Mouse (Mus musculus) midbrain, embryonic 16.5 days (tissue): ENCODE measurements around the gene Nfkbiz. TPM values are rescaled to one million over a fixed set of nuclear protein-coding genes. Genes with fewer than 3 reads are reported as not detected.
A peak's percentile ranks its signal among the peaks of the same experiment; 100 is the strongest.

Experiments
- ATAC-seq: fragments of 200-750 bp; cut with Nextera tagmentation; 2 replicates; pipeline ENCODE4 v1.8.0; 2017; ENCODE audit warnings: moderate TSS enrichment
- H3K27ac ChIP-seq: fragments of 300-500 bp; sonication (generic); 2 replicates; pipeline ENCODE4 v1.5.1; 2014; ENCODE audit warnings: mild to moderate bottlenecking, low read length, mixed read lengths
- H3K27me3 ChIP-seq: fragments of 300-500 bp; sonication (generic); 2 replicates; pipeline ENCODE4 v1.6.1; 2014; ENCODE audit warnings: low read depth, low read length, mixed read lengths; ENCODE audit not compliant: control insufficient read depth, insufficient read depth
- H3K36me3 ChIP-seq: fragments of 300-500 bp; sonication (generic); 2 replicates; pipeline ENCODE4 v1.6.1; 2014; ENCODE audit warnings: mild to moderate bottlenecking, low read length, moderate library complexity, mixed read lengths; ENCODE audit not compliant: control insufficient read depth, insufficient read depth
- H3K4me1 ChIP-seq: fragments of 300-500 bp; sonication (generic); 2 replicates; pipeline ENCODE4 v1.6.1; 2014; ENCODE audit warnings: mild to moderate bottlenecking, low read length, mixed read lengths; ENCODE audit not compliant: control insufficient read depth, insufficient read depth
- H3K4me2 ChIP-seq: fragments of 300-500 bp; sonication (generic); 2 replicates; pipeline ENCODE4 v1.6.1; 2014; ENCODE audit warnings: mild to moderate bottlenecking, low read length, mixed read lengths
- H3K4me3 ChIP-seq: fragments of 300-500 bp; sonication (generic); 2 replicates; pipeline ENCODE4 v1.5.1; 2014; ENCODE audit warnings: low read depth, mild to moderate bottlenecking, low read length, moderate library complexity, mixed read lengths
- H3K9ac ChIP-seq: fragments of 300-500 bp; sonication (generic); 2 replicates; pipeline ENCODE4 v1.6.1; 2014; ENCODE audit warnings: low read depth, low read length, mixed read lengths
- H3K9me3 ChIP-seq: fragments of 300-500 bp; sonication (generic); replicated peaks from 2 replicates; pipeline ENCODE4 v1.6.1; 2014; ENCODE audit warnings: mild to moderate bottlenecking, low read length, mixed read lengths; ENCODE audit not compliant: control insufficient read depth, poor library complexity, severe bottlenecking
- WGBS: fragments of 180-500 bp; shearing (Covaris S2); extraction: QIAGEN DNeasy Blood & Tissue Kit; methylation state at CpG from one replicate; pipeline ENCODE4 v1.1.7; 2014; 5-methylcytosine and 5-hydroxymethylcytosine counted together
- polyA plus RNA-seq: library from polyadenylated mRNA; unstranded; fragments of >200 nt; fragmentation: Nextera tagmentation; extraction: Ambion mirVana; gene quantifications from 2 replicates; pipeline ENCODE4 v1.2.1, GENCODE M21; 2015

The Nfkbiz gene
- polyA plus RNA-seq, 1 experiment from 2014 or later: 1.3 TPM

DNA sequence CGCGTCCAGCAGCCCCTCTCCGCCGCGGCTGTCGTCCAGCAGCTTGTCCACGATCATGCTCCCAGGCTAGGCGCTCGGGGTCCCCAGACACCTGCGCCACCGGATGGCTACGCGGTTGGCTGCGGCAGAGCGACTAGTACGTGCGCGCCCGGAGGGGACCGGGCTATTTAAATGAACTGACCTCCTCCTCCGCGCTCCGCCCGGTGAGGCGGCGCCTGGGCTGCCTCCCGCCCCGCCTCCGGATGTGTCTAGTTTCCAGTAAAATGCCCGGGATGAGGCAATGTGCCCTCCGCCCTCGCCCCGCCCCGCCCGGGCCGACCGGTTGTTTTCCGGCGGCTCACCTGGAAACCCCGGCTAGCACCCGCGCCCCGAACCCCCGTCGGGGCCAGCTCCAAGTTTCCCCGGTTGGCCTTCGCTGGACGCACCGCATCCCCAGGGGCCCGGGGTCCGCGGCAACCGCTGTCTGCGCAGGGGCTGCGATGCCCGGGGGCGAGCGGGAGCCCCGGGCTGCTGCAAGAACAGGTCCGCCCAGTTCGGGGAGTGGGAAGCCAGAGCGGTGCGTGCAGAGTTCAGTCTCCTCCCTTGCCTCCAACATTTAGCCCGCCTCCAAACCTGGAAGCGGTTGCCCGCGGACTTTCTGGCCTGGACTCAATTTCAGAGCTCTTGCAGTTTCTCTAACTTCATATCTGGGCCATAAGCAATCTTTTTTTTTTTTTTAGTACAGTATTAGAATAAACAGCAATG is 16.5 kb downstream of the Nfkbiz start:
- H3K36me3 ChIP-seq: no peaks in the 10 kb centered on the region
- H3K27ac ChIP-seq: peak overlapping the region; percentile 13; the same call in 1 of the 2 replicates
- peak overlapping the region; percentile 74 for H3K4me3 ChIP-seq
- H3K9ac ChIP-seq: peak overlapping the region; percentile 61
- peaks cover 12% of the 10 kb centered on the region for H3K4me1 ChIP-seq
- H3K9me3 ChIP-seq: no peaks in the 10 kb centered on the region
- ATAC-seq: peak; percentile 96
- under 1% methylated on average over 57 of the region's 67 CpGs for WGBS
- H3K4me2 ChIP-seq: peak overlapping the region; percentile 73
- no peaks in the 10 kb centered on the region for H3K27me3 ChIP-seq

DNA sequence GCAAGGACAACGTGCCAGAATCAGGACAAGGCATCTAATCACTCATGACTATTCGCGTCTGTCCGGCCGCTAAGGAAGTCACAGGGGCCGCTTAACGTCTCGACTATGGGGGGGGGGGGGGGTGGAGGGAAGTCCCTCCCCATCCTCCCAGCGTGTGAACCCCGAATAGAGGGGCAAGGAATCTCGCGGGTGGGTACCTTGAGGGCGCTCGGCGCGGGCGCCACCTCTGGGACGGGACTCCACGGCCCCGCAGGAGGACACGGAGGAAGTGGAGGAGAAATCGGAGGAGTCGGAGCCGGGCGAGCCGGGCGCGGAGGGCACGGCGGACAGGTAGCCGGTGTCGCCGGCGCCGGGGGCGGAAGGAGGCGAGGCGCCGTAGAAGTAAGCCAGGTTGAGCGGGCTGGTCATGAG is 17.1 kb downstream of the Nfkbiz start:
- Histone ChIP-seq H3K4me2 (peak overlapping the region; percentile 73), H3K9me3 (no peaks in the 10 kb centered on the region), H3K9ac (peak overlapping the region; percentile 61), H3K4me3 (peak overlapping the region; percentile 74), H3K36me3 (no peaks in the 10 kb centered on the region), H3K4me1 (peaks cover 12% of the 10 kb centered on the region), H3K27ac (peak overlapping the region; percentile 13; the same call in 1 of the 2 replicates), H3K27me3 (no peaks in the 10 kb centered on the region)
- WGBS: under 1% methylated on average over 34 of the region's 40 CpGs
- ATAC-seq: peak; percentile 62

DNA sequence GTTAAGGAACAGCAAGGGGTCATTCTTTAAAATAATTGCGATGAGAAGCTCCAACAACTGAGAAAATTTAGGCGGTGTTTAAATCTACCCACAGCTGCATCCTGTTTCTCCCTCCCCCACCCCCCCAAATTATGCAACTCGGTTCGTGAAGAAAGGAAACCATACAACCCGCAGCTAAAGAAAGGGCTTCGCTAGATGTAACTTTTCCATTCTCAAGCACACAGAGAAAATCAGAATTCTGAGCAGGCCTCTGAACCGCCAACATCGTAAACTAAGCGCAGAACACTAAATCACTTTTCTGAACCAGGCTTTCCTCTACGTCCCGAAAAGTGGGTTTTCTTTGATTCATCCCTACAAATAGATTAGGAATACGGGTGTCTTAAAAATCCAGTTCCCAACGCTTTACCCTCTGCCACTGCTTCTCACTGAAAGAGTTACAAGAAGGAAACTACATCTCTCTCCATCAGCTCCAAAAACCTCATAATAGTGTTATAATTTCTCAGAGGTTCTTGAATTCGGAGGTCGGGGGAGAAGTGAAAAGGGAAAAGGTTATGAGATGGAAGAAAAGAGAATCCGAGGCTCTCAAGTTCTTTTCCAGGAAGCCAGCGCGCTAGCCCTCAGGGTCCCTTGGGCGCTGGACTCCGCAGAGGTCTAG is 17.7 kb downstream of the Nfkbiz start:
- Histone ChIP-seq H3K9ac (peak overlapping the region; percentile 61), H3K4me1 (peaks cover 12% of the 10 kb centered on the region), H3K27me3 (no peaks in the 10 kb centered on the region), H3K9me3 (no peaks in the 10 kb centered on the region), H3K36me3 (peaks cover 2% of the 10 kb centered on the region; the same call in 1 of the 2 replicates), H3K4me3 (peak overlapping the region; percentile 74), H3K4me2 (peak overlapping the region; percentile 73), H3K27ac (no peak overlapping the region)
- no peak for ATAC-seq
- WGBS: 14% methylated on average over 20 of the region's 20 CpGs

GRCm38 (mm10) chr16:55820161-55820915 is 18.4 kb downstream of the Nfkbiz start:
- Histone ChIP-seq H3K4me3 (peak overlapping the region; percentile 74), H3K27me3 (no peaks in the 10 kb centered on the region), H3K27ac (no peak overlapping the region), H3K36me3 (peaks cover 9% of the 10 kb centered on the region), H3K4me2 (peak overlapping the region; percentile 73), H3K9me3 (no peaks in the 10 kb centered on the region; the same call in 1 of the 2 replicates), H3K4me1 (peaks cover 12% of the 10 kb centered on the region), H3K9ac (no peak overlapping the region)
- 62% methylated on average over 13 of the region's 13 CpGs for WGBS
- no peak for ATAC-seq

- H3K4me2 ChIP-seq: peak overlapping the region; percentile 24; the same call in 1 of the 2 replicates
- no peak overlapping the region for H3K27ac ChIP-seq
- H3K4me3 ChIP-seq: no peak overlapping the region
- H3K9me3 ChIP-seq: no peaks in the 10 kb centered on the region; the same call in 1 of the 2 replicates
- no peaks in the 10 kb centered on the region for H3K27me3 ChIP-seq
- H3K4me1 ChIP-seq: peaks cover 12% of the 10 kb centered on the region
- H3K9ac ChIP-seq: no peak overlapping the region
- ATAC-seq: no peak
- WGBS: 65% methylated on average over 15 of the region's 15 CpGs
- H3K36me3 ChIP-seq: peaks cover 13% of the 10 kb centered on the region
These were observed 19.4 kb downstream of the Nfkbiz start for GRCm38 (mm10) chr16:55819186-55819861.

- Histone ChIP-seq H3K4me2 (no peak overlapping the region), H3K9ac (no peak overlapping the region), H3K27me3 (no peaks in the 10 kb centered on the region), H3K36me3 (peaks cover 16% of the 10 kb centered on the region), H3K4me1 (peaks cover 12% of the 10 kb centered on the region), H3K27ac (no peak overlapping the region), H3K9me3 (no peaks in the 10 kb centered on the region; the same call in 1 of the 2 replicates), H3K4me3 (no peak overlapping the region)
- WGBS: 94% methylated on average over 28 of the region's 28 CpGs
- ATAC-seq: no peak
These were observed 20.8 kb downstream of the Nfkbiz start for GRCm38 (mm10) chr16:55817717-55818515.

DNA sequence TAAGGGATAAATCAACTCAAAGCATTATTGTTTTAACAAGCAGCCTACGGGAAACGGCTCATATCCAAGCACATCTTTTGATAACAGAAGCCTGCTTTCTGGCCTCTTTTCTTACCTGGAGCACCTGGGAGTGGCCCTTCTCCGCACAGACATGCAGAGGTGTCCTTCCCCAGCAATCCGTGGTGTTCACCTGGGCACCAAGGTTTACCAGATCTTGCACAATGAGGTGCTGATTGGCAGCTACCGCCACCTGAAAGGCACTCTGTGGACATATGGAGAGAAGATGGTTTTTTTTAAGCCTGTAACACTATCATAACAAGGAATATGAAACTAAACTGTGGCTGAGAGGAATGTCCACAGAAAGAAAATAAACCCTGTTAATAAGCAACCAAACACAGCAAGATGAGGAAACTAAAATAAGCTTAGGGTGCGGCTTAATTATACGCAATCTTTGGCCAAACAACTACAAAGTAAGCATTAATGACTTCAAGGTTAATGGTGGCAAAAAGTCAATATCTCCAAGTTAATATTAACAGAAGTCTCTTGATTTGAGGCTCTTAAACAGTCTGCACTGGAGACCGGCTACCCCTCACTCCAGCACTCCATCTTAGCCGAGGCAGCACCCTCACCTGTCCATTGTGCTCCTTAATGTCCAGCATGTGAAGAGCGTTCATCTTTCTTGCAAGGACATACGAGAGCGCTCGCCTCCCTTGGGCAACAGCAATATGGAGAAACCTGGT is 22.3 kb downstream of the Nfkbiz start:
- Histone ChIP-seq H3K4me1 (peaks cover 12% of the 10 kb centered on the region), H3K9ac (no peak overlapping the region), H3K36me3 (peaks cover 18% of the 10 kb centered on the region), H3K9me3 (no peaks in the 10 kb centered on the region; the same call in 1 of the 2 replicates), H3K27me3 (no peaks in the 10 kb centered on the region), H3K4me2 (no peak overlapping the region), H3K4me3 (no peak overlapping the region), H3K27ac (no peak overlapping the region)
- WGBS: 97% methylated on average over 13 of the region's 13 CpGs
- no peak for ATAC-seq
